Mouse (Mus musculus): ENCODE measurements around the gene Ass1. TPM values are rescaled to one million over a fixed set of nuclear protein-coding genes. Genes with fewer than 3 reads are reported as not detected.

Gene Ass1
- 8.0 TPM in 2 replicates for polyA plus RNA-seq (2015; fragmentation: Nextera tagmentation; extraction: Ambion mirVana)

DNA sequence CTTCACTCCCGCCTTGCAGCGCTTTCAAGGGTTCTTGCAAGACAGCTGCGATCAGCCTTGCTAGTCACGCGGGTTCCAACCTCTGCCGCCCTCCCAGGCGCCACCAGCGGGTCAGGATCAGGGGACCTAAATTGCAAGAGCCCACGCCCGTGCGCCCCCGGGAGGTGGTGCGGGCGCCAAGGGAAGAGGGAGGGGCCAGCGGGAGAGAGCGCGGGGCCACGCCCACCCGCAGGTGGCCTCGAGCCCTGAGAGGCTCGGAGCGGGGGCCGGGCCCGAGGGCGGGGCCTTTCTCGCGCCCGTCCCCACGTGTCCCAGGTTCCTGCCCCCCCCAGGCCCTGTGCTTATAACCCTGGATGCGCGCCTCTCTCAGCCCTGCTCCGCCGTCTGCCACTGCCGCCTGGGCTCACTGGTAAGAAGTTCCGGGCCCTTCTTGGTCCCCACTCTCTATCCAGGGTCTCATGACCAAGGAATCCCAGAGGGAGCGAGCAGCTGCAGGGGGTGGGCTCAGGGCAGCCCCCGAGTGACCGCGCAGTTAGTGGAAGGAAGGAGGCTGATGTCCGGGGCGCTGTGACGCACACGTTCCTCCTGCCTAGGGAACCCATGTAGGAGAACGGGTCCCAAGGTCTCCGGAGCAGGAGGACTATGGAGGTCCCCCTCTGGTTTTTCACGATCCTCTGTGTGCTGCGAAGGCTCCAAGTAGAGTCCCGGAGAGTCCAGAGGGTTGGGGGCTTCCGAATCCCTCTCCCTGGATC is at the start of gene Ass1:
Gene Ass1, plus strand, starts transcription at position 277 of the 752 bp plus-strand sequence.
- no peaks in the 10 kb centered on the region for H3K9me3 ChIP-seq
- peak within 1 kb of the TSS; percentile 44 for H3K4me3 ChIP-seq
- peak within 1 kb of the TSS; percentile 86 for H3K4me2 ChIP-seq
- H3K36me3 ChIP-seq = no peaks in the 10 kb centered on the region
- WGBS = 1% methylated on average over 41 of the region's 49 CpGs
- peak within 1 kb of the TSS; percentile 66 for H3K9ac ChIP-seq
- H3K27ac ChIP-seq = no peak within 1 kb of the TSS
- H3K27me3 ChIP-seq = peaks cover 72% of the 10 kb centered on the region
- peak; percentile 62 for ATAC-seq (ENCODE audit: low FRiP score)
- H3K4me1 ChIP-seq (replicated peaks) = peaks cover 21% of the 10 kb centered on the region

DNA sequence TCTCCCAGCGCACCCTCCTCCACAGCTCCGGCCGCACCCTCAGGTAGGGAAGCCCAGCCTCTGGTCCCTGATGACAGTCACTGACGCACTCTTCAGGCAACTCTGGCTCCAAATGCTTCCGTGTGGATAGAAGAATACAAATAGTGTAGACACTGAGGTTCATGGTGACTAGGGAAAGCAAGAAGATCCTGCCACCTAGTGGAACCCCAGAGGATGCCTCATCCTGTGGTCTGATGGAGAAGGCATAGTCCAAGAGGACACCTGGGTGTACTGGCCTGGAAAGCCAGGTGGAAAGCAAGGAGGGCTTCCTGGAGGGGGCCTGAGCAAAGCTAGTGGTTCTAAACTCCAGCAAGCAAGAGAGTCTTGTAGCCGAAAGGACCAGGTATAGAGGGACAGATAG is 49.1 kb upstream of the Ass1 start:
- Histone ChIP-seq H3K4me3 (no peak overlapping the region), H3K27me3 (peaks cover 17% of the 10 kb centered on the region; the same call in 1 of the 2 replicates), H3K4me2 (no peak overlapping the region), H3K36me3 (no peaks in the 10 kb centered on the region), H3K9ac (no peak overlapping the region), H3K27ac (no peak overlapping the region), H3K4me1 (replicated peaks) (peaks cover 14% of the 10 kb centered on the region; the same call in 1 of the 2 replicates), H3K9me3 (no peaks in the 10 kb centered on the region)
- ATAC-seq (ENCODE audit: low FRiP score) = no peak
- WGBS = 86% methylated on average over 6 of the region's 6 CpGs

DNA sequence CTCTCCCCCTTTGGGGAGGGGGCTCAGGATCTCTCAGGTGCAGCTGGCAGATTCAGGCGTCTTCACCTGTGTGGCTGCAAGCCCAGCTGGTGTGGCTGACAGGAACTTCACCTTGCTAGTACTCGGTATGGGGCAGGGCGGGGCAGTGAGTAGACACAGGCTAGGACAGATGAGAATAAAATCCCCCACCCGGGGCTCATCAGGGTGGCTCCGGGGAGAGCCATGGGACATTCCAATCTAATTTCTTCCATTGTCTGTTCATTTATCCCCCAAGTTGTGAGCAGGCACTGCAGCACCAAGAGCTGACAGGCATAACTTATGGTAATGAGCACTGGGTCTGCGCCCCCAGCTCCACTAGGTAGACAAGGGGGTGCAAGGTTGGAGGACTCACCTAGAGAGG is 47.4 kb upstream of the Ass1 start:
- Histone ChIP-seq H3K4me1 (replicated peaks) (peaks cover 12% of the 10 kb centered on the region; the same call in 1 of the 2 replicates), H3K9me3 (no peaks in the 10 kb centered on the region), H3K27me3 (peaks cover 15% of the 10 kb centered on the region; the same call in 1 of the 2 replicates), H3K4me2 (no peak overlapping the region), H3K27ac (no peak overlapping the region), H3K4me3 (no peak overlapping the region), H3K9ac (no peak overlapping the region), H3K36me3 (no peaks in the 10 kb centered on the region)
- 70% methylated on average over 6 of the region's 6 CpGs for WGBS
- no peak for ATAC-seq (ENCODE audit: low FRiP score)

DNA sequence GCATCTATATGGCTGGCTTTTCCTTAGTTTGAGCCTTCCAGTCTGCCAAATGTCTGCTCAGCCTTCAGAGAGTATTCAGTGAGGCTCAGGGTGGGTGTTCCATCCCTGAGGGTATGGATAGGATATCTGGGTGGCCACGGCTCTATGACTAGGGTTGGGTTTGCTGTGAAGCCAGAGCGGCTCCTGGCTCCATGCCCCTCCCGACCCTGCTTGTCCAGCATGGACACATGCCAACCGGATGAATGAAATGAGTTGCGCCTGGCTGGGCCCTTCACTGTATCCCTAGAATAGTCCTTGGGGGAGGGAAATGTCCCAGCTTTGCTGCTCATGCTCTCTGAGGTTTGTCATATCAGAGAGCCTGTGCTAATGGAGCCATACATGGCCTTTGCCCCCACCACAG is 38.5 kb upstream of the Ass1 start:
- H3K4me3 ChIP-seq = no peak overlapping the region
- H3K9me3 ChIP-seq = no peaks in the 10 kb centered on the region
- 82% methylated on average over 5 of the region's 5 CpGs for WGBS
- H3K4me1 ChIP-seq (replicated peaks) = no peaks in the 10 kb centered on the region
- peaks cover 49% of the 10 kb centered on the region for H3K27me3 ChIP-seq
- no peak overlapping the region for H3K4me2 ChIP-seq
- H3K27ac ChIP-seq = no peak overlapping the region
- ATAC-seq (ENCODE audit: low FRiP score) = no peak
- no peaks in the 10 kb centered on the region for H3K36me3 ChIP-seq
- H3K9ac ChIP-seq = no peak overlapping the region

DNA sequence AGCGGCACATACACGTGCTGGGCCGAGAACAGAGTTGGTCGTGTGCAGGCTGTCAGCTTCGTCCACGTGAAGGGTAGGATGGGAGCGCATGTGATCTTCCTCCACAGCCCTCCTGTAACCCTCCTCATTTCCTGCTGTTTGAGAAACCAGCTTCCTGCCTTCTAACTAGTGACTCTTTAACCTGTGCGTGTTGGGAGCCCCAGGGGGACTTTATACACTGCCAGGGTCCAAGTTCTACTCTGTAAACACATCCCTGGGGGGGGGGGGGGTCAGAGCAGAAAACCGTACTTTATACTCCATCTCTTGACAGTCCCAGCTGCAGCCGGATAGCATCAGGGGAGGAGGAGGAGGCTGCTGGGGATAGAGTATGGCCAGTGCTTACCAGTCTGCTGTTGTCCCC is 35.3 kb upstream of the Ass1 start:
- no peak for ATAC-seq (ENCODE audit: low FRiP score)
- Histone ChIP-seq H3K9ac (no peak overlapping the region), H3K27me3 (peaks cover 35% of the 10 kb centered on the region), H3K9me3 (no peaks in the 10 kb centered on the region), H3K36me3 (no peaks in the 10 kb centered on the region), H3K4me2 (no peak overlapping the region), H3K4me1 (replicated peaks) (no peaks in the 10 kb centered on the region), H3K4me3 (no peak overlapping the region), H3K27ac (no peak overlapping the region)
- whole genome bisulfite sequencing = 78% methylated on average over 10 of the region's 10 CpGs

DNA sequence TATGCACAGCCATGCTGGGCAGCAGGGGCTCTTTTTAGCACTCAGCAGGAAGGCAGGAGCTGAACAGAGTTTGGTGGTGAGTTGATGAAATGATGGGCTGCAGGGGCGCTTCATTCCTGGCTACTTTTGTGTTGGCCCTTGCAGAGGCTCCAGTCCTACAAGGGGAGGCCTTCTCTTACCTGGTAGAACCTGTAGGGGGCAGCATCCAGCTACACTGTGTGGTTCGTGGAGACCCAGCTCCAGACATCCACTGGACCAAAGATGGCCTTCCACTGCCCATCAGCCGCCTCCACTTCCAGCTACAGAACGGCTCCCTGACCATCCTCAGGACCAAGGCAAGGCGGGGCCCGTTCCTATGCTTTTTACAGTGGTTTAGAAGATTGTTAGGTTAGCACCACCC is 34.4 kb upstream of the Ass1 start:
- WGBS = 40% methylated on average over 6 of the region's 6 CpGs
- Histone ChIP-seq H3K27me3 (peaks cover 29% of the 10 kb centered on the region), H3K4me2 (no peak overlapping the region), H3K4me1 (replicated peaks) (no peaks in the 10 kb centered on the region), H3K9me3 (no peaks in the 10 kb centered on the region), H3K36me3 (no peaks in the 10 kb centered on the region), H3K27ac (no peak overlapping the region), H3K4me3 (no peak overlapping the region), H3K9ac (no peak overlapping the region)
- no peak for ATAC-seq (ENCODE audit: low FRiP score)

DNA sequence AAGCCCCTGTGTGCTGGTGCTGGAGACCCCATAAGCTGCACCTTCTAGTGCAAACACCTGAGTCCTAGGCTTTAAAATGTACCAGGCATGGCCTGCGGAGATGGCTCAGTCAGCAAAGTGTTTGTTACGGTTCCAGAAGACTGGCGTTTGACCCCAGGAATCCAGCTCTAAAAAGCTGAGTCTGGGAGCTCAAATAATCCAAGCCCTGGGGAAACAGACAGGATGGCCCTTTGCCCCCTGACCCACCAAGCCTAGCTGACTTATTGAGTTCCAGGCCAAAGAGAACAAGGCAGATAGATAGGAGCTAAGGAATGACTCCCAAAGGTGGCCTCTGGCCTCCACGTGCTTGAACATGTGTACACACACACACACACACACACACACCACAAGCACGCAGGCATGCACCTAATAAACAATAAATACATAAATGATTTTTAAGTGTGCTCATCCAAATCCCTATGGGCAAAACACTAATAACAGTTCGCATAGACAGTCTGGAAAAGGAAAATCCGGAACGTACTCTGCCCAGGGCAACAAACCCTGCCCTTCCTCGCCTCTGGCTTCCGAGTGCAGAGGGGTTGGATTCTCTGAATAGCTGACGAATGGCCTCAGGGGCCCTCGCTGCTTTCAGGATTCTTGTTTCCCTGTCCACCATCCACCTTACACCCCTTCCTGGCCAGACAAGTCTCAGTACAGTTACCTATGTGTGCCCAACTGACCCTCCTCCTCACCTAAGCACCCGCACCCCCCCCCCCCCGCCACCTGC is 32.3 kb upstream of the Ass1 start:
- WGBS = 62% methylated on average over 13 of the region's 14 CpGs

DNA sequence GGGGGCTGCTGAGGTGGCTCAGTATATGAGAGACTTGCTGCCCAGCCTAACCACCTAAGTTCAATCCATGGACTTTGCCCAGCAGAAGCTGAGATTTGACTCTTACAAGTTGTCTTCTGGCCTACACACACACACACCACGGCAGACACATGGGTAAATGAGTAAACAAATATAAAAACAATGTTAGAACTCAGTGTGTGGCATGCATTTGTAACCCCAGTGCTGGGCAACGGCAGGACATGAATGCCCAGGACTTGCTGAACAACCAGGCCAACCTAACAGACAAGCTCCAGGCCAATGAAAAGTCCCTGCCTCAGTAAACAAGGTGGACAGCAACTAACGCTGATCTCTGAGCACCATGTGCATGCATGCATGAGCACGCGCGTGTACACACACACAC is 30.4 kb upstream of the Ass1 start:
- ATAC-seq (ENCODE audit: low FRiP score) = no peak
- Histone ChIP-seq H3K9ac (no peak overlapping the region), H3K4me3 (no peak overlapping the region), H3K9me3 (no peaks in the 10 kb centered on the region), H3K27ac (no peak overlapping the region), H3K36me3 (no peaks in the 10 kb centered on the region), H3K4me2 (no peak overlapping the region), H3K4me1 (replicated peaks) (peaks cover 10% of the 10 kb centered on the region), H3K27me3 (peaks cover 15% of the 10 kb centered on the region; the same call in 1 of the 2 replicates)
- 85% methylated on average over 6 of the region's 6 CpGs for WGBS

More for the DNA sequence above, 32.3 kb upstream of the Ass1 start:
- Histone ChIP-seq H3K9me3 (no peaks in the 10 kb centered on the region), H3K36me3 (no peaks in the 10 kb centered on the region), H3K27ac (no peak overlapping the region), H3K4me3 (no peak overlapping the region), H3K27me3 (peaks cover 23% of the 10 kb centered on the region), H3K9ac (no peak overlapping the region), H3K4me2 (no peak overlapping the region), H3K4me1 (replicated peaks) (peaks cover 7% of the 10 kb centered on the region)
- no peak for ATAC-seq (ENCODE audit: low FRiP score)

DNA sequence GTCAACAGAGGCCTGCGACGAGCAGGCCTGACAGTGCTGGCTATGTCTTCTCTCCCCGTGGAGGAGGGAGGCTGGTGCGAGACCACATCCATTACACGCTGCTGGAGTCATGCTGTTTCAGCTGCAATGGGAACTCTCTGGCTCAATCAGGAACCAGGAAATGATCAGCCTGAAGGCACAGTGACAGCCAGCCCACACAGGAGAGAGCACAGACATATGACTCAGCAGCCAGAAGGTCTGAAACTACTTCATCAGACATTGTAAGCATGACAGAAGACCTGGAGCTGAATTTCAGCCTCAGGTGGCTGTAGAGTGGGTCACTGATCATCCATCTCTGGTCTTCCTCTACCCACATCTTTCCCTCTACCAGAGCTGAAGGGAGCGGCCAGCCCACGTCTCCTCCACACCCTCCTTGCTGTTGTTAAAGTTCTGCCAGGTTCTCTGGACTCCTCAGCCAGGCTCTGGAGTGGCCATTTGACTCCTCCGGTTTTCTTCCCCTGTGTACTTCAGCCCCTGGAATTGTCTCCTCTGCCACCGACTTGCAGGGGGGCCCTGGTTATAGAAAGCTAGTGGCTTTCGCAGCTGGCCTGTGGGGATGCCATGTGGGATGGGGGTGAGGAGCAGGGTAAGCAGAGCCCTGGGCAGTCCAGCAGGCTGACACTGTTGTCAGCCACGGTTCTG is 27.4 kb upstream of the Ass1 start:
- peaks cover 10% of the 10 kb centered on the region for H3K4me1 ChIP-seq (replicated peaks)
- H3K4me3 ChIP-seq = no peak overlapping the region
- no peak overlapping the region for H3K9ac ChIP-seq
- WGBS = 47% methylated on average over 11 of the region's 11 CpGs
- ATAC-seq (ENCODE audit: low FRiP score) = 0 out of 2 replicates have a peak, but pooled peaks have one; percentile 32
- H3K9me3 ChIP-seq = no peaks in the 10 kb centered on the region
- H3K27me3 ChIP-seq = peaks cover 7% of the 10 kb centered on the region; the same call in 1 of the 2 replicates
- H3K27ac ChIP-seq = peak overlapping the region; percentile 30
- no peaks in the 10 kb centered on the region for H3K36me3 ChIP-seq
- H3K4me2 ChIP-seq = no peak overlapping the region

DNA sequence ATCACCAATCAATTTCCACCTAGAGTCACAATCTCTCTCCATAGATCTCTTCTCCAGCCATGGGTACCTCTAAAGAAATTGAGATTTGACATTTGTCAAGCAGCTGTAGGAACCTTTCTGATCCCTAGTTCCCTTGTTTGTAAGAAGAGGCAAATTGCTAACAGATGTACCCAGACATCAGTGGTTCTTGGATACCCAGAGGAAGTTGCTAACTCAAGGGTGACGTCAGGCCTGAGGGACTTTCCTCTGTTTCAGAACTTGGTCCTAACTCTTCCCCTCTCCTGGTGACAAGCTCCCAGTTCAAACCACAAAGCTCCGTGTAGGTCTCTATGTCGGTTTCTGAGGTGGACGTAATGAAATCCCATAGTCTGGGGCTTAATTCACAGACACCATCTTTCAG is 24.0 kb upstream of the Ass1 start:
- Histone ChIP-seq H3K27me3 (peaks cover 13% of the 10 kb centered on the region), H3K9me3 (no peaks in the 10 kb centered on the region), H3K9ac (no peak overlapping the region), H3K27ac (no peak overlapping the region), H3K4me3 (no peak overlapping the region), H3K4me2 (no peak overlapping the region), H3K36me3 (no peaks in the 10 kb centered on the region), H3K4me1 (replicated peaks) (peaks cover 37% of the 10 kb centered on the region)
- ATAC-seq (ENCODE audit: low FRiP score) = no peak
- WGBS = 82% methylated on average over 4 of the region's 4 CpGs

DNA sequence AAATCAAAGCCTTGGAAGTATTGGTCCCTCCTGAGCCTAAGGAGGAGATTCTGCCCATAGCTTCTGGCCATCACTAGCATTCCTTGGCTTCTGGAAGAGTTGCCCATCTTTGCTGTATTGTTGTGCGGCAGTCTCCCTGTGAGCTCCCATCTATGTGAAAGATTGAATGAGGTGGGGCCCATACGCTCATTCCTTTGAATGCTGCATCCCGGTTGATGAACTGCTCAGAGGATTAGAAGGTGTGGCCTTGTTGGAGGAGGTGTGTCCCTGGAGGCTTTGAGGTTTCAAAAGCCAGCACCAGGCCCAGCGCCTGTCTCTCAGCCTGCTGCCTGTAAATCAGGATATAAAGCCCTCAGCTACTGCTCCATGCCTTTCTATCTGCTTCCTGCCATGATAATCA is 23.6 kb upstream of the Ass1 start:
- H3K36me3 ChIP-seq = no peaks in the 10 kb centered on the region
- H3K4me2 ChIP-seq = no peak overlapping the region
- H3K9me3 ChIP-seq = no peaks in the 10 kb centered on the region
- H3K27me3 ChIP-seq = peaks cover 14% of the 10 kb centered on the region
- no peak overlapping the region for H3K27ac ChIP-seq
- peaks cover 39% of the 10 kb centered on the region for H3K4me1 ChIP-seq (replicated peaks)
- no peak overlapping the region for H3K9ac ChIP-seq
- WGBS = 65% methylated on average over 4 of the region's 4 CpGs
- H3K4me3 ChIP-seq = no peak overlapping the region
- ATAC-seq (ENCODE audit: low FRiP score) = no peak

DNA sequence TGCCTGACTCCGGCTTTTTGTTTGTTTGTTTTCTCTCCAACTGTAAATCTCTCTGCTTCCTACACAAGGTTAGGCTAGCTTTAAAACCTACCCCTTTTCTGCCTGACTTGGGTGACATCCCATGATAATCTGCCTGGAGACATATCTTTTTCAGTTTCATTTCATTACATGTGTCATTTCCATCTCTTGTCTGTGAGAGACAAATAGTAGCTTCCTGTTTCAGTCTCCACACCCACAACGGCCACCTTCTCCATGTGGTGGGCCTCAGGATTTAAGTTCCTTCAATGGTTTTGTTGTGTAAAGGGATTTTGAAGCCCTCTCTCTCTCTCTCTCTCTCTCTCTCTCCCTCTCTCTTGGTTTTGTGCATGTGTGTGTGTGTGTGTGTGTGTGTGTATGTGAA is 22.5 kb upstream of the Ass1 start:
- Histone ChIP-seq H3K4me2 (no peak overlapping the region), H3K36me3 (no peaks in the 10 kb centered on the region), H3K4me3 (no peak overlapping the region), H3K9me3 (no peaks in the 10 kb centered on the region), H3K27ac (no peak overlapping the region), H3K27me3 (peaks cover 25% of the 10 kb centered on the region), H3K9ac (no peak overlapping the region), H3K4me1 (replicated peaks) (peaks cover 33% of the 10 kb centered on the region)
- WGBS = 87% methylated on average over 2 of the region's 2 CpGs
- no peak for ATAC-seq (ENCODE audit: low FRiP score)

All from hindbrain, embryonic 13.5 days (tissue).